Mouse (Mus musculus) frontal cortex, postnatal 25 days (tissue): ENCODE measurements around the gene Sema4g.

ENCODE experiments used
- DNase-seq, 2 experiments: peaks; one replicate each; pipeline ENCODE4 v3.0.0; 2022; ENCODE audit warnings: low spot score in 2 of 2

Sema4g gene

GRCm38 (mm10) chr19:45048644-45049365, 59.9 kb downstream of the Sema4g start:
- no peak for DNase-seq

- DNase-seq = no peak
Measured at GRCm38 (mm10) chr19:45049523-45049922, 60.6 kb downstream of the Sema4g start.
